Mouse (Mus musculus): ENCODE measurements around the gene Gpr160. TPM values are rescaled to one million over a fixed set of nuclear protein-coding genes. Genes with fewer than 3 reads are reported as not detected.
"Not testable (repeated sequence)": the region's sequence is repeated elsewhere in the genome, so short reads cannot be mapped to it uniquely, and the experiment has no call there.

Gene Gpr160
- polyA plus RNA-seq, 1 experiment, result 0.01 TPM

DNA sequence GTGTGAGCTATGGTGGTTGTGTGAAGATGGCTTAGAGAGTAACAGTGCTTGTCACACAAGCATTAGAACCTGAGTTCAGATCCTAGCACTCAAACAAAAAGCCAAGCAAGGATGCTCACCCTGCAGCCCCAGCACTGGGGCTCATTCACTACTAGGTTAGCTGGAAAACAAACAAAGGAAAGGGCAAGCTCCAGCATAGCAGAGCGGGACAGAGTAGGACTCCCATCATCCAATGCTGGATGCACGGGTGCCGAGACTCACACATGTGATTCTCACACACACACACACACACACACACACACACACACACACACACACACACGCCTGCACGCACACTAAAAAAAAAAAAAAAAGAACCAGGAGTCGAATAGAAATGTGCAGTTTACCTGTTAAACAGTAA is 4.3 kb upstream of the Gpr160 start:
- peaks cover 11% of the 10 kb centered on the region for H3K4me1 ChIP-seq (ENCODE audit: control insufficient read depth)
- H3K4me3 ChIP-seq (replicated peaks), result no peak overlapping the region
- peaks cover 32% of the 10 kb centered on the region for H3K27me3 ChIP-seq (ENCODE audit: control insufficient read depth)
- H3K9me3 ChIP-seq (ENCODE audit: control insufficient read depth, low read length), result no peaks in the 10 kb centered on the region
- TF ChIP-seq GATA1 (IDR thresholded peaks at IDR 0.05; ENCODE audit: low read length), result no peak
- no peak for TF ChIP-seq TAL1 (IDR thresholded peaks at IDR 0.05; ENCODE audit: low read length)
- no peaks in the 10 kb centered on the region for H3K36me3 ChIP-seq (ENCODE audit: control insufficient read depth)

DNA sequence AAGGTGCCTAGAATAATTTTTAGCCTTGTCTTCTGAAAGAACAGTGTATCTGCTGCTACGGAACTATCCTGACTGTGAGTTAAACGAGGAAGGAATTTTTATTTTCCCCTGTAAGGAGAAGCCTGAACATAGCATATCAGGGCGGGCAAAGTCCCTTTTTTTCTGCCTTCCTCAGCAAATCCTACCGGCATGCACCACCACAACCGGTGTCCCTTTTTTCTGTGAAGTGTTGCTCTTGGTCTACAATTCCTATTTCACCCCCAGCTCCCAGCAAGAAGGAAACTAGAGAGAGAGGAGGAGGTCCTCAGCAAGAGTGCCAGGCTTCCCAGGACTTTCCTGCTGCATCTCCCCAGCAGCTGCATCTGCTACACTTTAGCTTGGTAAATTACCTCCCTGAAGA is 2.2 kb upstream of the Gpr160 start:
- no peak overlapping the region for H3K4me3 ChIP-seq (replicated peaks)
- no peaks in the 10 kb centered on the region for H3K9me3 ChIP-seq (ENCODE audit: control insufficient read depth, low read length)
- no peaks in the 10 kb centered on the region for H3K36me3 ChIP-seq (ENCODE audit: control insufficient read depth)
- H3K4me1 ChIP-seq (ENCODE audit: control insufficient read depth), result peaks cover 11% of the 10 kb centered on the region
- peaks cover 41% of the 10 kb centered on the region for H3K27me3 ChIP-seq (ENCODE audit: control insufficient read depth)
- no peak for TF ChIP-seq TAL1 (IDR thresholded peaks at IDR 0.05; ENCODE audit: low read length)
- TF ChIP-seq GATA1 (IDR thresholded peaks at IDR 0.05; ENCODE audit: low read length), result no peak

DNA sequence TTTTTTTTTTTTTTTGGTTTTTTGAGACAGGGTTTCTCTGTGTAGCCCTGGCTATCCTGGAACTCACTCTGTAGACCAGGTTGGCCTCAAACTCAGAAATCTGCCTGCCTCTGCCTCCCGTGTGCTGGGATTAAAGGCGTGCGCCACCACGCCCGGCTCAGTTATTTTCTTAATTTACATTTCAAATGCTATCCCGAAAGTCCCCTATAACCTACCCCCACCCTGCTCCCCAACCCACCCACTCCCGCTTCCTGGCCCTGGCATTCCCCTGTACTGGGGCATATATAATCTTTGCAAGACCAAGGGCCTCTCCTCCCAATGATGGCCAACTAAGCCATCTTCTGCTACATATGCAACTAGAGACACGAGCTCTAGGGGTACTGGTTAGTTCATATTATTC is 3.8 kb downstream of the Gpr160 start:
- H3K36me3 ChIP-seq (ENCODE audit: control insufficient read depth); H3K9me3 ChIP-seq (ENCODE audit: control insufficient read depth, low read length); H3K4me3 ChIP-seq (replicated peaks): not testable (repeated sequence)
- Histone ChIP-seq H3K27me3 (ENCODE audit: control insufficient read depth) (peaks cover 28% of the 10 kb centered on the region), H3K4me1 (ENCODE audit: control insufficient read depth) (peaks cover 11% of the 10 kb centered on the region)

DNA sequence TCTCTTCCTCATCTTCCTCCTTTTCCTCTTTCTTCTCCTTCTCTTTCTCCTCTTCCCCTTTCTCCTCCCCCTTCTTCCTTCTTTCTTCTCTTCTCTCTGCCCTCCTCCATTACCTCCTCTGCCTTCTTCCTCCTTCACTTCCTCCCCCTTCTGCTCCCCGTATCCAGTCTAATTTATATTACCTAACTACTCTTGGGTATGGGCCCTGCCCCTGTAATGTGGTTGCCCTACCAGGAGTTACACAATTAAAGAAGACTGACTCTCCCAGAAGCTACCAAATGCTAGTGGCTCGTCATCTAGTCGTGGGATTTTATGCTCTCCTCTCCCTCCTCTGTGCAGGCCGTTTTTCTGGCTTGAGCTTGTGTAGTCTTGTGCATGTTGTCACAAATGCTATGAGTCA is 5.0 kb downstream of the Gpr160 start:
- peaks cover 7% of the 10 kb centered on the region for H3K4me1 ChIP-seq (ENCODE audit: control insufficient read depth)
- H3K4me3 ChIP-seq (replicated peaks), result no peak overlapping the region
- no peaks in the 10 kb centered on the region for H3K36me3 ChIP-seq (ENCODE audit: control insufficient read depth)
- TF ChIP-seq TAL1 (IDR thresholded peaks at IDR 0.05; ENCODE audit: low read length), result no peak
- TF ChIP-seq GATA1 (IDR thresholded peaks at IDR 0.05; ENCODE audit: low read length), result no peak
- H3K27me3 ChIP-seq (ENCODE audit: control insufficient read depth), result peaks cover 16% of the 10 kb centered on the region
- H3K9me3 ChIP-seq (ENCODE audit: control insufficient read depth, low read length), result no peaks in the 10 kb centered on the region

DNA sequence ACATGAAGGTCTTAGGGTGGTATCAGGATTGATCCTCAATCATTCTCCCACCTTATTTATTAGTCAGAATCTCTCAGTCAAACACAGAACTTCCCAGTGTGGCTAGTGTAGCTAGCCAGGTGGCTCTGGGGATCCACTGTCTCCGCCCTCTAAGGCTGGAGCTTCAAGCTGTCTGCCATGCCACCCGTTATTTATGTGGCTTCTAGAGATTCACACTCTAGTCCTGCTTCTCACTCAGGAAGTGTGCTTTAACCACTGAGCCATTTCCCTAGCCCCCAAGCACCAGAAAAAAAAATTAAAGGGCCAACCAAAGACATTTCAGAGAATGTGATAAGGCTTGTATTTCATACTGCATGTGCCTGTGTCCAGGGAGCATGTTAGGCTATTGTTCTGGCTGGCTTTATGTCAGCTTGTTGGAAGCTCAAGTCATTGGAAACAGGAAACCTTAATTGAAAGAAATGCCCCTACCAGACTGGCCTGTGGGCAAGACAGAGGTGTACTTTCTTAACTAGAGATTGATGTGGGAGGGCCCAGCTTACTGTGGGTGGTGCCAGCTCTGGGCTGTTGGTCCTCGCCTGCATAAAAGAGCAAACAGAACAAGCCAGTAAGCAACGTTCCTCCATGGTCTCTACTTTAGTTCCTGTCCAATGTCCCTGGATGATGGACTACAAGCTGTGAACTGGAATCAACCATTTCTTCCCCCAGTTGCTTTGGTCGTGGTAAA is 8.1 kb downstream of the Gpr160 start:
- Histone ChIP-seq H3K27me3 (ENCODE audit: control insufficient read depth) (no peaks in the 10 kb centered on the region), H3K4me1 (ENCODE audit: control insufficient read depth) (no peaks in the 10 kb centered on the region), H3K36me3 (ENCODE audit: control insufficient read depth) (no peaks in the 10 kb centered on the region), H3K4me3 (replicated peaks) (no peak overlapping the region), H3K9me3 (ENCODE audit: control insufficient read depth, low read length) (no peaks in the 10 kb centered on the region)
- no peak for TF ChIP-seq GATA1 (IDR thresholded peaks at IDR 0.05; ENCODE audit: low read length)
- TF ChIP-seq TAL1 (IDR thresholded peaks at IDR 0.05; ENCODE audit: low read length), result no peak

DNA sequence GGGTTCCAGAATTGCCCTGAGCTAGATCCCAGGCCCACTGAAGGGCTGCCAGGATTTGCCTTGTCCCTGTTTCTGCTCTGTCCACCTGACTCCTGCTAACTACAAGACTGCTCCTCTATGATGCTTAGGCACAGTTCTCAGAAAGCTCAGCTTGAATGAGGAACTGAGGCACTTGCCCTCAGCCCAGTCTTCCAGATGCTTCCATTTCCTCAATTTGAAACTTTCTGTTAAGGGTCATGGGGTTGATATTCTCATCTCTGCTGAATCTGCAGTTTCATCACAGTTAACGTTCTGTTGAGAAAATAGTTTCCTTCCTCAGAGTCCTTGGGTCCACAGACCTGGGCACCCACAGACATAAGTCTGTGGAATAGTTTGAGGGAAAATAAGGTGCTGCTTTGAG is 8.9 kb downstream of the Gpr160 start:
- Histone ChIP-seq H3K4me3 (replicated peaks) (no peak overlapping the region), H3K36me3 (ENCODE audit: control insufficient read depth) (no peaks in the 10 kb centered on the region), H3K9me3 (ENCODE audit: control insufficient read depth, low read length) (no peaks in the 10 kb centered on the region), H3K27me3 (ENCODE audit: control insufficient read depth) (no peaks in the 10 kb centered on the region), H3K4me1 (ENCODE audit: control insufficient read depth) (no peaks in the 10 kb centered on the region)
- TF ChIP-seq GATA1 (IDR thresholded peaks at IDR 0.05; ENCODE audit: low read length) (no peak), TAL1 (IDR thresholded peaks at IDR 0.05; ENCODE audit: low read length) (no peak)

DNA sequence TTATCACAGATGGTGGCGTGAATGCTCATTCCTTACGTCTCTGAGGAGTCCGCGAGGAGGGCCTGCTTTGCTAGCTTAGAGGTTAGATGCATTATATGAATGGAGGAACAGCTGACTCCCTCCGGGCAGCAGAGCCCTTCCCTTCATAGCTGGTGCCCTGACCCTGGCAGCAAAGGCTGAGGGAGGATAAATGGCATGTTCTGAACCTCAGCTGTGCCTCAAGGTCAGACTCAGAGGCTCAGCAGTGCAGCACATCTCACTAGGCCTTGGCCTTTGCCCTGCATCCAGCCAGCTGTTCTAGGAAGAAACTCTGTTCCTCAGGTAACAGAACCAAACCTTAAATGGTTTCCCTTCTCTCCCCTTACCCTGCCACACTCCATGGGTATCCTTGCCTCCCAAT is 12.4 kb downstream of the Gpr160 start:
- Histone ChIP-seq H3K4me1 (ENCODE audit: control insufficient read depth) (no peaks in the 10 kb centered on the region), H3K36me3 (ENCODE audit: control insufficient read depth) (no peaks in the 10 kb centered on the region), H3K4me3 (replicated peaks) (no peak overlapping the region), H3K9me3 (ENCODE audit: control insufficient read depth, low read length) (no peaks in the 10 kb centered on the region), H3K27me3 (ENCODE audit: control insufficient read depth) (no peaks in the 10 kb centered on the region)
- TF ChIP-seq GATA1 (IDR thresholded peaks at IDR 0.05; ENCODE audit: low read length), result no peak

DNA sequence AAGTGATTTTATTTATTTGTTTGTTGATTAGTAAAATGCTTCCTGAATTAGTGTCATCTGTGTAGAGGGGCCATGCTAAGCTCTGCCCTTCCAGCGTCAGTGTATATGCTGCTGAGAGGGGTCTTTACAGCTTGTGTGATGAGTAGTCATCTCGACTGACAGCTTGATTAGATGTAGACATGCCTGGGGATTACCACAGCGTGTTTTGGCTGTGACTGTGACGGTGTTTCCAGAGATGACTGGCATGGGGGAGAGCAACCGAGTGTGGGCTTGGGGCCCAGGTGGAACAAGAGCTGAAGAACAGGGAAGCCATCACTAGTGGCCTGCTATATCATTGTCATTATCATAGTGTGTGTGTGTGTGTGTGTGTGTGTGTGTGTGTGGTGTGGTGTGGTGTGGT is 12.9 kb downstream of the Gpr160 start:
- H3K27me3 ChIP-seq (ENCODE audit: control insufficient read depth), result no peaks in the 10 kb centered on the region
- no peaks in the 10 kb centered on the region for H3K9me3 ChIP-seq (ENCODE audit: control insufficient read depth, low read length)
- TF ChIP-seq TAL1 (IDR thresholded peaks at IDR 0.05; ENCODE audit: low read length) (no peak), GATA1 (IDR thresholded peaks at IDR 0.05; ENCODE audit: low read length) (no peak)
- H3K36me3 ChIP-seq (ENCODE audit: control insufficient read depth), result no peaks in the 10 kb centered on the region
- no peak overlapping the region for H3K4me3 ChIP-seq (replicated peaks)
- no peaks in the 10 kb centered on the region for H3K4me1 ChIP-seq (ENCODE audit: control insufficient read depth)

DNA sequence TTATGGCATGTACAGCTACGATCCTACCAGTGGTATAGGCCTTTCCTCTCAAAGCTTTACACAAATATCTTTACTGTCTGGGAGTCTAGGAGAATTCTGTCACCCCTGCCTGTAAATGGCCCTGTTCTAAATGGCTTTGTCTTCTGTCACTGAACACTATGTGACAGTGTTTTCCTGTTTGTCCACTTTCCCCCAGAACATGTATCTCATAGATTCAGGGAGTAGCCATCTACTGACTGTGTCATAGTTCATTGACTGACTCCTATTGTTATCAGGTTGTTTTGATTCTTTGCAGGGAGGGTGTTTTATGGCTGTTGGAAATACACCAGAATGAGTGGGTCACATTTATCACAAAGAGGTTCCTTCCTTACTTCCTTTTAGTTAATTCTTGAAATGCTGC is 14.2 kb downstream of the Gpr160 start:
- Histone ChIP-seq H3K4me1 (ENCODE audit: control insufficient read depth) (no peaks in the 10 kb centered on the region), H3K27me3 (ENCODE audit: control insufficient read depth) (no peaks in the 10 kb centered on the region), H3K36me3 (ENCODE audit: control insufficient read depth) (no peaks in the 10 kb centered on the region), H3K9me3 (ENCODE audit: control insufficient read depth, low read length) (no peaks in the 10 kb centered on the region), H3K4me3 (replicated peaks) (no peak overlapping the region)
- TF ChIP-seq TAL1 (IDR thresholded peaks at IDR 0.05; ENCODE audit: low read length) (no peak), GATA1 (IDR thresholded peaks at IDR 0.05; ENCODE audit: low read length) (no peak)

DNA sequence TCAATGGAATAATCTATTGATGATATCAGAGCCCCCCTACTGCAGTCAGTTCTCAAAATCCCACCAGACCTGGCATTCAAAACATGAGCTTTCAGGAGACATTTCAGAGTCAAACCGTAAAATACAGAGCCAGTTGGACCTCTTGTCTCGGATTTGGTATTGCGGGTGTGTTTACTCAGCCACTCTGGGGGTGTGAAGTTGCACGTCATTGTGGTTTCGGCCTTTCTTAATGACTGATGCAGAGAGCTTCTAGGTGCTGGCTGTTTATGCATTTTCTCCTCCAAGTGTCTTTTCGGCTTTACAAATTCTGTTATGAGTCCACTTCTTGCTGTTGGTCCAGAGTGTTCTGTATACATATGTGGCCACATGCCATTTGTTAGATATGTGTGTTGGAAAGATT is 21.0 kb downstream of the Gpr160 start:
- no peaks in the 10 kb centered on the region for H3K36me3 ChIP-seq (ENCODE audit: control insufficient read depth)
- no peak overlapping the region for H3K4me3 ChIP-seq (replicated peaks)
- no peak for TF ChIP-seq TAL1 (IDR thresholded peaks at IDR 0.05; ENCODE audit: low read length)
- no peaks in the 10 kb centered on the region for H3K4me1 ChIP-seq (ENCODE audit: control insufficient read depth)
- no peaks in the 10 kb centered on the region for H3K9me3 ChIP-seq (ENCODE audit: control insufficient read depth, low read length)
- H3K27me3 ChIP-seq (ENCODE audit: control insufficient read depth), result no peaks in the 10 kb centered on the region

All from erythroblast, embryonic 14.5 days (primary cell).